Mouse (Mus musculus) hindbrain, embryonic 11.5 days (tissue): ENCODE data around the gene Cfd. TPM values are rescaled to one million over a fixed set of nuclear protein-coding genes. Genes with fewer than 3 reads are reported as not detected.

Experiments
- ATAC-seq: fragments of 200-750 bp; cut with Nextera tagmentation; 2 replicates; pipeline ENCODE4 v1.8.0; 2017; ENCODE audit warnings: mild to moderate bottlenecking, moderate TSS enrichment, moderate library complexity; ENCODE audit not compliant: low FRiP score
- DNase-seq: peaks from one replicate; pipeline ENCODE4 v3.0.0-alpha.2; 2015; ENCODE audit warnings: low spot score
- H3K27ac ChIP-seq: fragments of 300-500 bp; sonication (generic); 2 replicates; pipeline ENCODE4 v1.5.1; 2014; ENCODE audit warnings: mild to moderate bottlenecking, low read depth, low read length
- H3K27me3 ChIP-seq: fragments of 300-500 bp; sonication (generic); 2 replicates; pipeline ENCODE4 v1.6.1; 2014; ENCODE audit warnings: mild to moderate bottlenecking, low read length, moderate library complexity, mixed read lengths; ENCODE audit not compliant: control insufficient read depth, insufficient read depth
- H3K36me3 ChIP-seq: fragments of 300-500 bp; sonication (generic); 2 replicates; pipeline ENCODE4 v1.6.1; 2014; ENCODE audit warnings: mild to moderate bottlenecking, low read length, moderate library complexity, mixed read lengths; ENCODE audit not compliant: control insufficient read depth, insufficient read depth
- H3K4me1 ChIP-seq: fragments of 300-500 bp; sonication (generic); replicated peaks from 2 replicates; pipeline ENCODE4 v1.6.1; 2014; ENCODE audit warnings: low read length, mixed read lengths; ENCODE audit not compliant: control insufficient read depth, insufficient read depth
- H3K4me2 ChIP-seq: fragments of 300-500 bp; sonication (generic); replicated peaks from 2 replicates; pipeline ENCODE4 v1.6.1; 2014; ENCODE audit warnings: mild to moderate bottlenecking, low read depth, low read length
- H3K4me3 ChIP-seq: fragments of 300-500 bp; sonication (generic); 2 replicates; pipeline ENCODE4 v1.5.1; 2014; ENCODE audit warnings: low read depth, low read length
- H3K9ac ChIP-seq: fragments of 300-500 bp; sonication (generic); 2 replicates; pipeline ENCODE4 v1.6.1; 2014; ENCODE audit warnings: low read depth, low read length
- H3K9me3 ChIP-seq: fragments of 300-500 bp; sonication (generic); 2 replicates; pipeline ENCODE4 v1.6.1; 2016; ENCODE audit warnings: low read length; ENCODE audit not compliant: control insufficient read depth
- WGBS: fragments of 180-500 bp; shearing (Covaris S2); extraction: QIAGEN DNeasy Blood & Tissue Kit; methylation state at CpG from one replicate; pipeline ENCODE4 v1.1.7; 2014; 5-methylcytosine and 5-hydroxymethylcytosine counted together
- polyA plus RNA-seq: library from polyadenylated mRNA; unstranded; fragments of >200 nt; fragmentation: Nextera tagmentation; extraction: Ambion mirVana; gene quantifications from 2 replicates; pipeline ENCODE4 v1.2.1, GENCODE M21; 2014

Gene Cfd
- polyA plus RNA-seq = not detected in 2 replicates

DNA sequence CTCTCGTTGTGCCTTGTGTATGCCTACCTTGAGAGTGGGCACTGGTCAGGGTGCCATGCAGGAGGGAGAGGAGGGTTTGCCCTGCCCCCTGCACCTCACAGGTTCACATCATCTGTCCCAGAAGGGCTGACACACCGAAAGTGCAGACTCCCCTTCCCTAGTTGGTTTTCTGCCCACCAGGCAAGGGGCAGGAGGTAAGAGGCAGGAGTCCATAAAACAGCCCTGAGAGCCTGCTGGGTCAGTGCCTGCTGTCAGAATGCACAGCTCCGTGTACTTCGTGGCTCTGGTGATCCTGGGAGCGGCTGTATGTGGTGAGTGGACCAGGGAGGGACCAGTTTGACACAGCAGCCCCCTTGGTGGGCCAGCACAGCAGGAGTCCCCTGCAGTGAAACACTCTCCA, at the start of gene Cfd:
Gene Cfd, plus strand, starts transcription at position 184 of the 400 bp plus-strand sequence.
- H3K36me3 ChIP-seq = no peaks in the 10 kb centered on the region
- DNase-seq (no peak), ATAC-seq (no peak)
- no peak within 1 kb of the TSS for H3K4me3 ChIP-seq
- no peak within 1 kb of the TSS for H3K9ac ChIP-seq
- no peak within 1 kb of the TSS for H3K4me2 ChIP-seq
- H3K27ac ChIP-seq = no peak within 1 kb of the TSS
- H3K27me3 ChIP-seq = no peaks in the 10 kb centered on the region
- 43% methylated on average over 5 of the region's 5 CpGs for WGBS
- H3K9me3 ChIP-seq = no peaks in the 10 kb centered on the region
- H3K4me1 ChIP-seq = no peaks in the 10 kb centered on the region

DNA sequence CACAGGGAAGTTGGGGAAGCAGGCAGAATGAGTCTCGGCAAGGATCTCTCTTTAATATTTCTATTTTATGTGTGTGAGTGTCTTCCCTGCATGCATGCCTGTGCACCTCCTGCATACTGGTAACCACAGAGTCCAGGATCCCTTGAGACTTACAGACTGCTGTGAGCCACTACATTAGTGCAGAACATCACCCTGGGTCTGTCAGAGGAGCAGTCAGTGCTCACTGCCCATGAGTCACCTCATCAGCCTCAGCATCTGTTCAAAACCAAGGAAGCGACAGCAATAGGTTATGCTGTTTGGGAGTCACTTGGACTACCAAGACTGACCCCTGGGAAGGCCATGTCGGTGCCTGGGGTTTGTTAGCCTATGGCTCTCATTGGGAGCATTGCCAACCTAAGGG, 48.3 kb upstream of the Cfd start:
- H3K4me2 ChIP-seq = no peak overlapping the region
- no peak overlapping the region for H3K9ac ChIP-seq
- H3K4me3 ChIP-seq = no peak overlapping the region
- DNase-seq (no peak), ATAC-seq (no peak)
- H3K36me3 ChIP-seq = no peaks in the 10 kb centered on the region
- H3K27ac ChIP-seq = 0 out of 2 replicates have a peak overlapping the region, but pooled peaks have one; percentile 19
- no peaks in the 10 kb centered on the region for H3K4me1 ChIP-seq
- H3K27me3 ChIP-seq = no peaks in the 10 kb centered on the region
- no peaks in the 10 kb centered on the region for H3K9me3 ChIP-seq
- WGBS = 67% methylated on average over 3 of the region's 3 CpGs

DNA sequence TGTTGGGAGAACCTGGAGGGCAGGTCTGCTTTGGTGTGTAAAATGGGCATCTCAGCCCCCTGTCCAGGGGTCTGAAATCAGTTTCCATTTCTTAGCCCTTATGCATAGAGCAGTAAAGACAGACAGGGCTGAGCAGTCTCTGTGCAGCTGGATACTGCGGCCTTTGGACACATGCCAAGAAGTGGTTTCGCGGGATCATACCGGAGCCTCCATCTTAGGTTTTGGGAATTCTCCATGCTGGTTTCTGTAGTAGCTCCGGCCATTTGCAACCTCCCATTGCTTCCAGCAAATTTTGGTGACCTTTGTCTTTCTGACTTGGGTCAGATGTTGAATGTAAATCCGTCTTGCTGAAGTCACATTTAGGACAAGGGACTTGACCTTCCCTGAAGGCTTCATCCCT, 47.2 kb upstream of the Cfd start:
- DNase-seq (no peak), ATAC-seq (no peak)
- no peaks in the 10 kb centered on the region for H3K27me3 ChIP-seq

DNA sequence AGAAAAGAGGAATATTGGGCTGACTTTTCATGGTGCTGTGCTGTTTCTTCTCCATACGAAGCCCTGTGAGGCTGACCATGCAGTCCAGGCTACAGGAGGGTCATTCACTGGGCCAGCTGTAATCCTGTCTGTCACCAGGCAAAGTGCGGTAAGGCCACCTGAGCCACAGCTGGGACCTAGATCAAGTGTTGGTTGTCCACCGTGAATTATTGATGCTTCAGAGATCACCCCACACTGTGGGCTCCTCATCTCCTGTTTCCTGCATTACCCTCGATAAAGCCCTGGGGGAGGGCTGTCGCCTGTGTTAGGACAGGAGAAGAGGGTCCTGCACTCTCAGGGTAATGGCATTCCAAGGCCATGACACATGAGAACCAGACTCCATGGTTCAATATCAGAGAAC, 44.1 kb upstream of the Cfd start:
- 63% methylated on average over 5 of the region's 5 CpGs for WGBS
- H3K9me3 ChIP-seq = no peaks in the 10 kb centered on the region

More for the DNA sequence above, 47.2 kb upstream of the Cfd start:
- Histone ChIP-seq H3K36me3 (no peaks in the 10 kb centered on the region), H3K4me1 (no peaks in the 10 kb centered on the region), H3K9ac (no peak overlapping the region), H3K9me3 (no peaks in the 10 kb centered on the region), H3K27ac (no peak overlapping the region), H3K4me3 (no peak overlapping the region), H3K4me2 (no peak overlapping the region)
- WGBS = 81% methylated on average over 6 of the region's 6 CpGs

DNA sequence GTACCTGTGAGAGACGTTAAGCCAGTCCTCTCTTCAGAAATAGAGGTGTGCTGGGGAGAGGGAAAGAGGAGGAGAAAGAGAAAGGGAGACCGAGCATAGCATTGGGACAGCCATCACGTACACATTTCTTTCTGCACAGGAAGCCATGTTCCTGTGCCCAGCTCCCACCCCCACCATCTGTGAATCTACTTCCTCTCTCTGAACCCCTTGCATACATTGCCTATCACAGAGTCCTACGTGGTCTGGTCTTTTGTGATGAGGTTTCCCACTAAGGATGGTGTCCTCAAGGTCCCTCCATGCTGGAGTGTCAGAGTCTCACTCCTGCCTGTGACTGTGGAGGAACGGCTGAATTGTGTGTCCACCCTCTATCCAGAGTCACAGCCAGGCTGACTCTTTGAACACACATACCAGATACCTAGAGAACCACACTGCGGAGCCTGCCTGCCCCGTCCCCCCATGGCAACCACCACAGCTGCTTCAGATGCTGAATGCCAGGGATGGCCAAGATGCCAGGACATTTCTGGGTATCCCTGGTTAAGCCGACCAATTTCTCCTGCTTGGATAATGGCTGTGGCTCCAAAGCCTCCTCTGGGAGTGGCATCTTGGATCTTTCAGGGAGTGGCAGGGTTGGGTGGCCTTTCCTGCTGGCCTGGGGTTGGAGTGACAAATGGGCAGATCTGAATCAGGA, 40.6 kb upstream of the Cfd start:
- no peak overlapping the region for H3K4me3 ChIP-seq
- H3K4me1 ChIP-seq = peaks cover 14% of the 10 kb centered on the region
- no peaks in the 10 kb centered on the region for H3K36me3 ChIP-seq
- DNase-seq = no peak
- WGBS = 85% methylated on average over 8 of the region's 8 CpGs
- no peak overlapping the region for H3K4me2 ChIP-seq
- no peaks in the 10 kb centered on the region for H3K9me3 ChIP-seq
- ATAC-seq = no peak
- no peaks in the 10 kb centered on the region for H3K27me3 ChIP-seq
- no peak overlapping the region for H3K27ac ChIP-seq
- H3K9ac ChIP-seq = no peak overlapping the region

More for the DNA sequence above, 44.1 kb upstream of the Cfd start:
- H3K4me1 ChIP-seq = peaks cover 1% of the 10 kb centered on the region; the same call in 1 of the 2 replicates
- no peaks in the 10 kb centered on the region for H3K36me3 ChIP-seq
- H3K27me3 ChIP-seq = no peaks in the 10 kb centered on the region
- ATAC-seq = no peak
- no peak overlapping the region for H3K4me3 ChIP-seq
- no peak for DNase-seq
- no peak overlapping the region for H3K27ac ChIP-seq
- no peak overlapping the region for H3K9ac ChIP-seq
- no peak overlapping the region for H3K4me2 ChIP-seq

DNA sequence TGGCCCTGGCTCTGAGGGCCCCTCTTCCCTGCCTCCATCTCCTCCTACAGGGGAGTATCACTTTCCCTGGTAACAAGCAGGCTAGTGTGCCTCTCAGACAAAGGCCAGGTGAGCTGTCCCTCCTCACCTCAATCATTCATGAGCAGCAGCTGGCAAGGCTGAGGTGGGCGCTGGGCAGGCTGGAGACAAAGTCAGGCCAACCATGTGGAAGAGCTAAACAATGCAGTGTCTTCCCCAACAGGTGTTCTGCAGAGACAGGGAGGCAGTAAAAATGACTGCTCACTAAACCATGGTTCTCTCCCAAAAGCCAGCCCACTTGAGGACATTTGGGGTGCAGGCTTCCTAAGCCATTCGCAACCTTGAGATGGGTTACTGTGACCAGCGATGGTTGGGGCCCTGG, 39.0 kb upstream of the Cfd start:
- no peak for ATAC-seq
- no peak for DNase-seq
- no peaks in the 10 kb centered on the region for H3K9me3 ChIP-seq
- no peaks in the 10 kb centered on the region for H3K36me3 ChIP-seq
- peak overlapping the region; percentile 100 for H3K27ac ChIP-seq
- H3K27me3 ChIP-seq = no peaks in the 10 kb centered on the region
- H3K4me2 ChIP-seq = no peak overlapping the region
- no peak overlapping the region for H3K9ac ChIP-seq
- WGBS = 84% methylated on average over 3 of the region's 3 CpGs
- peaks cover 22% of the 10 kb centered on the region for H3K4me1 ChIP-seq
- peak overlapping the region; percentile 10; the same call in 1 of the 2 replicates for H3K4me3 ChIP-seq

DNA sequence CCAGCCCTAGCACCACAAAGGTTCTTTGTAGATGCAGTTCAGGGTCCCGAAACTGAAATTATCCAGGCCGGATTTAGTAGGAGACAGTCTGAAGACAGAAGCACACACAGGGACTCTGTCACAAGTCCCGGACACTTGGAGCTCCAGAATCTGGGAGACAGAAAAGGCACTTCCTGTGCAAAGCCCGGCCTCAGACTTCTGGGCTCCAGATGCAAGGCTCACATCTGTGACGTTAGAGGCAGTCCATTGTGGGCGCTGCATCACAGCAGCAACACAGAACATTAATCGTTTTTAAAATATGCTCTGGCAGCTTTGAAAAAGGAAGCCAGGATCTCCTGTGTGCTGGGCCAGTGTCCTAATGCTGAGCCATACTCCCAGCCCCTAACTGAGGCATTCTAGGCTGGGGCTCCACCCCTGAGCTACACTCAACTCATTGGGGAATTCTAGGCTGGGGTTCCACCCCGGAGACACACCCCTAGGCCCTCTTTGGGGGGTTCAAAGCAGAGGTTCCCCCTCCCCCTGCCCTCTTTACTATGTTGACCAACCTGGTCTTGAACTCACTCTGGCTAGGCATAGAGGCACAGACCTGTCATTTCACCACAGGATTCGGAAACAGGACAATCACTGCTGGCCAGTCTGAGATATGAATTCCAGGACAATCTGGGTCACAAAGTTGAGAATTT, 38.4 kb upstream of the Cfd start:
- WGBS = 65% methylated on average over 9 of the region's 9 CpGs
- ATAC-seq (no peak), DNase-seq (no peak)
- Histone ChIP-seq H3K4me1 (peaks cover 26% of the 10 kb centered on the region), H3K9me3 (no peaks in the 10 kb centered on the region), H3K36me3 (0 out of 2 replicates have a peak, but pooled peaks cover 2% of the 10 kb centered on the region), H3K9ac (peak overlapping the region; percentile 89), H3K4me2 (peak overlapping the region; percentile 67), H3K27ac (peak overlapping the region; percentile 100), H3K4me3 (peak overlapping the region; percentile 100), H3K27me3 (no peaks in the 10 kb centered on the region)

DNA sequence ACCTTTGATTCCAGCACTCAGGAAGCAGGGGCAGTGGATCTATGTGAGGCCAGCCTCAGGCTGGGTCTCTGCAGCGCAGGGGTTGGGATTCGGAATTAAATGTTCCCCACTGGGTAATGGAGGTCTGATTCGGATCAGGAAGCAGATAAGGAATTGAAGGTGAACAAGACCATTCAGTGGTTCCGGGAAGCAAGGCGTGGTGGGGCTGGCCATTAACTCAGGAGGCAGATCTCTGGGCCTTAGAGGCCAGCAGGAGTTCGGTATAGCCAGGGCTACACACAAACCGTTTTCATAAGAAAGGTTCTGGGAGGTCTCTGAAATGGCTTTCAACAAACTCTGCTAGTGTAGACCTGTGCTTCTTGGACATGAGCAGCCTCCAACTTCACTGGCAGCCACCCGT, 37.8 kb upstream of the Cfd start:
- ATAC-seq (no peak), DNase-seq (no peak)
- Histone ChIP-seq H3K9ac (peak overlapping the region; percentile 89), H3K9me3 (no peaks in the 10 kb centered on the region), H3K27me3 (no peaks in the 10 kb centered on the region), H3K36me3 (0 out of 2 replicates have a peak, but pooled peaks cover 2% of the 10 kb centered on the region), H3K4me2 (peak overlapping the region; percentile 67), H3K27ac (peak overlapping the region; percentile 100), H3K4me1 (peaks cover 32% of the 10 kb centered on the region), H3K4me3 (peak overlapping the region; percentile 100)
- 35% methylated on average over 8 of the region's 8 CpGs for WGBS
